Mouse (Mus musculus): ENCODE data around the gene Cept1.
"Not testable (repeated sequence)": the region's sequence is repeated elsewhere in the genome, so short reads cannot be mapped to it uniquely, and the experiment has no call there.

The Cept1 gene

DNA sequence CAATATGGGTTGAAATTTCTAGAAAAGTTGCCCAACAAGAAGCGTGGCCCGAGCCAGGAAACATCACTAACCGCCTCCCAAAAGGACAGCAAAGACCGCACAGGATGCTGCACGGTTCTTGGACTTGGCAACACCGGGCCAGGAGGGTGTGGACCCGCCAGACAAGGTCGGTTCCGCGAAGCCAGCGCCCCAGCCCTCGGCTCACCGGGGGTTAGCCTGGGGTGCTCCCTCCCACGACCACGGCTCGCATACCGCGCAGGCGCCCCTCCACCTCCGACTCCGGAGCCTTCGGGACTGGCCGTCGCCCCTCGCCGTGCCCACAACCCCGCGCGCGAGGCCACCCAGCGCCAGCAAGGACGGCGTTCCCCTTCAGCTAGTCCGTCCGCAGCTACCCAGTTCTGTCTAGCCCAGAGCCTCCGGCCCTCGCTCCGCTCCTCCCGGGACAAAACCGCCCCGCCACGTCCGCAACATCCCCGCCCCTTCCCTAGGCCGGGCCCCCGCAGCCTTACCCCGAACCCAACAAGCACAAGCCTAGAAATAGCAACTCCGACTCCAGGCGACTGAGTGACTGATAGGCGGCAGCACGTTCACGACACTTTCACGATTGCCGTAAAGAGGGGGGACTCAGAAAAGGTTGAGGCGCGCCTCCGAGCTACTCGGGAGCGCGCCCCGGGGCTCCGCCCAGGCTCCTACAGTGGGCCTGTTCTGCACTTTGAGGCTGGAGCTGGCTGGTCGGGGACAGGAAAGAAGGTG is at the start of gene Cept1, which contains the start of gene Dram2:
Gene Cept1 (minus strand): TSS at position 632 of the 753 bp plus-strand sequence.
Gene Dram2 (plus strand): TSS at position 628 of the 753 bp plus-strand sequence.
- DNase-seq (ENCODE audit: extremely low spot score, low spot score) = peak; percentile 91

DNA sequence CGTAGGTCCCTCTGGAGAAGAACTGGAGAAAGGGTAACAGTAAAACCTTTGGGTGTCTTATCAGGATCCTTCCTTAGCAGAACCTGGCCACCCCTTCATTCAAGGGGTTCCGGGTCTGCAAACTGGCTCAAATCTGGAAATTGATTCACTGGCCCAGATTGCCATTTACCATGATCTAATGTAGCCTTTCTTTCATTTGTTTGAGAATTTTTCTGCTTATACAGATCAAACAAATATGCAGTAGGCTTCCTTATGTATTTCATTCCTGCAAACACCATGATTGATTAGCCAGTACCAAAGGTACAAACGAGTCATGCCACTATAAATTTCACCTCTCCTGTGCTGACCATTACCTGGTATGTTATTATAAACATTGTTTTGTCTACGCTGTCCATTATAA is 46.0 kb upstream of the Cept1 start:
- DNase-seq (ENCODE audit: extremely low spot score, low spot score) = not testable (repeated sequence)

DNA sequence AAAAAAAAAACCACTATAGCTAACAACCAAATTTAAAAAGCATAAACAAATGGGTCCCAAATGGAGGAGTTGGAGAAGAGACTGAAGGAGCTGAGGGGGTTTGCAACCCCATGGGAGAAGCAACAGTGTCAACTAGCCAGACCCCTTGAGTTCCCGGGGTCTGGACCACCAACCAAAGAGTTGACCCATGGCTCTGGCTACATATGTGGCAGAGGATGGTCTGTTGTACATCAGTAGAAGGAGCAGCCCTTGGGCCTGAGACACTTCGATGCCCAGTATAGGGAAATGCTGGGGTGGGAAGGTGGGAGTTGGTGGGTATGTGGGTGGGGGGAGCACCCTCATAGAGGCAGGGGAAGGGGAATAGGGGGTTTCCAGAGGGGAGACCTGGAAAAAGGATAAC is 31.7 kb upstream of the Cept1 start:
- no peak for DNase-seq (ENCODE audit: extremely low spot score, low spot score)

DNA sequence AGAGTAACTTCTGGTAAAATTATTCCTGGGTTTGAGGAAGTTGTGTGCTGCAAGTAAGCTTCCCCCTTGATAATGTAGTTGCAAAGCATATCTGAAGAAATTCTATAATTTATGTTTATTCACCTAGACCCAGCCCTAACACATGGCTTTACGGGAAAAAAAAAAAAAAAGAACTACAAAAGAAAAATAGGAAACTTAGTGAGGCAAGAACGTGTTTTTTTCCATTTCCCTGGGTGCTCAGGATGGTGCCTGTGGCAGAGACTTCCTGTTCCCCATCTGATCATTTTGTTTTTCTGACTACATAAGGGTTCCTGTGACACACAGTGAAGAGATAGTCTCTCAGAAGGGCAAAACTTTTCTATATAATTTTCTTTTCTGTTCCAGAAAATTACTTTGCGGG is 25.6 kb upstream of the Cept1 start:
- no peak for DNase-seq (ENCODE audit: extremely low spot score, low spot score)

DNA sequence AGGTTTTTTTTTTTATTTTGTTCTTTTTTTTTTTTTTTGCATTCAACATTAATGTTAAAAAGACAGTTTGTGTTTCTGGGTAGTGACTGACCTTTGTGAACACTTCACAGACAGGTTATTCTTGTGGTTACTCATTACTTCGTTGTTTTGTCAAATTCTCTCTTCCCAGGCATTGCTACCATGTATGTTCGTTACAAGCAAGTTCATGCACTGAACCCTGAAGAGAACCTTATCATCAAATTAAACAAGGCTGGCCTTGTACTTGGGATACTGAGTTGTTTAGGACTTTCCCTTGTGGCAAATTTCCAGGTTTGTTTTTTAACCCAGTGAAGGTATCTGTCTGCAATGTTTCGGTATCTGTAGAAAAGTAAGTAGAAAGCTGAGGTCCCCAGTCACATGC is 18.3 kb upstream of the Cept1 start:
- DNase-seq (ENCODE audit: extremely low spot score, low spot score) = no peak

DNA sequence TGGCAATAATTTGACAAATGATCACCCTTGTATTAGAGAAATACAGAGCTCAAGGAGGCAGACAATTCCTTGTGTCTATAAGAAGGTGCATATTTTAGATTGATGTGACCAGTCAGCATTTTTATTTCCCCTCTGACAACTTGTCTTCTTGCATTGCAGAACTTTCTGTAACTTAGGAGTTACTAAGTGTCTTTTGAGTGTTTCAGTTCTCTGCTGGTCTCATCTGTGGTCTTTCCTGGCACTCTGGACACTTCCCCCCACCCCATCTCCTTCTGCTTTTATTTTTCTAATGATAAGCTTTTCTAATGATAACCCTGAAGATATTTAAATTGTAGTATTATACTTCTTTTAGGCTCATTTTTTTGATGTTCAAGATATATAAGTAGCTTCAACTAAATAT is 10.7 kb upstream of the Cept1 start:
- DNase-seq (ENCODE audit: extremely low spot score, low spot score) = no peak

DNA sequence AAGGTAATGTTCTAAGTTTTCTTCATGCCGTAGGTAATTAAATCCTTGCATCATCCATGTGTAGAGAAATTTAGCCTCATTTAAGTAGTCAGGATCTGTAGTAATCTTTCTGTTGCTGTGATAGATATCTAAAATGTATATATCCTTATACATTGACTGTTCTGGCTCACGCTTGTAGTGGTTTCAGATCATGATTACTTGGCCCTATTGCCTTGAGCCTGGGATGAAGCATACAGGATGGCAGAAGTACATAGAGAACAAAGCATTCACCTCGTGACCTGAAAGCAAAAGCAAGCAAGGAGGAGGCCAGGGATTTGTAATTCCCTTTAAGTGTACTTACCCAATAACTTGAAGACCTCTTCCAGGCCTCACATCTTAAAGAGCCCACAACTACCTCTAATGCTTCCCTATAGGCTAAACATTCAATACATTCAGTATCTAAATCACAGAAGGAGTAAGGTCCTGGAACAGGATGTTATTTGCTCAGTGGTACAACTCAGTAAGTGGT is 8.2 kb upstream of the Cept1 start:
- DNase-seq (ENCODE audit: extremely low spot score, low spot score) = no peak

DNA sequence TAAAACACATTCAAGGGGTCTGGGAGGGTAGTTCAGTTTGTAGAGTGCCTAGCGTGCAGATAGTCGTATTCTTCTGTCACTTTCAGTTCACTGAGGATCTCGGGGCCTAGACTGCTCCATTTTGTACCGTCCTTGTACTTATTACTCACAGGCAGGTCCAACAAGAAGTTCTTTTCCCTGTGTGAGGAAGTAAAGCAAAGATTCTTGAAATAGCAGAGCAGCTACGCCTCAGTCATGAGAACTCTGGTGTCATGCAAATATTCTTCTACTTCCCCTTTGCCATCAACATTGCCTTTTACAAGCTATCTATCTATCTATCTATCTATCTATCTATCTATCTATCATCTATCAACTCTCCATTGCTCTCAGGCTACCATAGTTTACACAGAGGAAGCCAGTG is 5.8 kb upstream of the Cept1 start:
- no peak for DNase-seq (ENCODE audit: extremely low spot score, low spot score)

DNA sequence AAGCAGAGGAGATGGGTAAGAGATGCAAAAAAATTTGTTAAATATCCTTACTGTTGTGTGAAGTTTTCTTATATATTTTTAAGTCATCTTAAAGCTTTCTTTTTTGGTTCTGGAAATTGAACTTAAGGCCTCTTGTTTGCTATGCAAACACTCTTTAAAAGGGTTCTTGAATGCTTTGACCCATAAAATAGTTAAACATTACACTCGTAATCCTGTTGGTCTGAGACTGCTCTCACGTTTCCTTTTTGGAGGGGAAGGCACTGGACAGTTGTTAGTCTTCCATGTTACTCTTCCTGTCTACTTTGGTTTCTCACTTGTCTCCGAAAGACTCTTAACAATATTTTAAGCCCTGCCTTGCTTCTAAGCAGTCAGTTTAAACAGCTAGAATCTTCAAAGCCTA is 1.4 kb upstream of the Cept1 start:
- no peak for DNase-seq (ENCODE audit: extremely low spot score, low spot score)

DNA sequence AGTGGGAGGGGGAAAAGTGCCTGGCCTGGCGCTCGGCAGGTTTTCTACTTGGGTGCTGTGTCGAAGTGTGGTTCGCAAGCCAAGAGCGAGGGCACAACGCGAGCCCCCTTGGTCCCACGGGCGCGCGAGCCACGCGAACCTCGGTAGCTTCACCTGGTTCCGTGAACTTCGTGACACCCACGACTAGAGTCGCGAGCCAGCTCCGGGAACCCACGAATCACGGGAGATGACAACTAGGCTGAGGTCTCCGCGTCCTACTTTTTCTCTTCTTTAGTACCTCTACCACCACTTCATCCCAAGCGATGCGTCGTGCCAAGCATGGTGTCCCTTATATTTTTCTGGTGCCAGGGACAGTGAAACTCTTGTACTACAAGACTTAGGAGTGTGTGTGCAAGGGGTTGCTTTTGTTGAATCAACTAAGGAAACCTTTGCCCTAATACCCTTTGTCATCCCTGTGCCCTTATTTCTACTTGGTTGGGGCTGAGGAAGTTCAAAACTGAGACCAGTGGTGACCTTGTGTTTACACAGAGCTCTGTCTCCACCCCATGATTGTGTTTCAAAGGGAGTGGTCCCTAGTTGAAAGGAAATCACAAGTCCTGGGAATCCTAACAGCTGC is 430 bp upstream of the Cept1 start:
- no peak for DNase-seq (ENCODE audit: extremely low spot score, low spot score)

DNA sequence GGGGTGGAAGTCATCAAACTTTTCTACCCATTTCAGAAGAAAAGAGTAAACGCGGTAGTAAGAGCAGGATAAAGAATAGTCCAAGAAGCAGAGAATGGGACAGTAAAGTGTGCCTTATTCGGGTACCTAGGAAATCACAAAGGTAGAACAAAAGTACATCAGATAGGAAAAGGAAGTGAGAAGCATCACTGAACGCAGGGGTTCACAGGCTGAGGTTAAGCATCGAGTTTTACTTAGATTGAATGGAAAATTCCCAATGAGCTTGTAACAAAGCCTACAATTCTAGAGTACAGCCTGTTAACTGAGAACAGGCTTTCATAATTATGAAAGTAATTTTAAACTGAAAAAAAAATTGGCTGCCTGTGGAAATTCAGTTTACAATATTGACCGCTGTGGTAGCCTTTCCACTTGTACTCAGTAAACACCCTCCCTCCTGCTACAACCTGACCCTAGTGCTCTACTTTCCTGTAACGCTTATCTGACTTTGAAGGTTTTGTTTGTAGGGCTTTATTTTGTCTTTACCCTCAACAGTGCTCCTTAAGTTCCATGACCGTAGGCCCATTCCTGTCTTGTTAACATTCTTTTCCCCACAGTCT is 2.8 kb downstream of the Cept1 start:
- no peak for DNase-seq (ENCODE audit: extremely low spot score, low spot score)

DNA sequence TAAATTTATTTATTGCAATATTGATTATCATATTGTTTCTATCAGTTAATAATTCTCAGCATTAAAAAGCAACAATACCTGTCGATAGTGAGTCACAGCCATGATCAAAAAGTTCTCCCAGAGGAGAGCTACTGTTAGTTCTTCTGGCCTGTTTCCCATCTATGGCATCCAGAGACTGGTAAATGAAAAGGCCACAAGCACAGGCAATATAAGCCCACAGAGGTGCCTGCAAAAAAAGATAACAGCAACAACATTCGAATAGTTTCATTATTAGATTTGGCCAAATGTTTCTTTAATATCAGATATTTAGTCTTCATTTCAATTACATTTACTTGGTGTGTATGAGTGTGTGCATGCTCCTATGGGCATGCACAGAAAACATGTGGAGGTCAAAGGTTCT is 14.3 kb downstream of the Cept1 start:
- DNase-seq (ENCODE audit: extremely low spot score, low spot score) = no peak

DNA sequence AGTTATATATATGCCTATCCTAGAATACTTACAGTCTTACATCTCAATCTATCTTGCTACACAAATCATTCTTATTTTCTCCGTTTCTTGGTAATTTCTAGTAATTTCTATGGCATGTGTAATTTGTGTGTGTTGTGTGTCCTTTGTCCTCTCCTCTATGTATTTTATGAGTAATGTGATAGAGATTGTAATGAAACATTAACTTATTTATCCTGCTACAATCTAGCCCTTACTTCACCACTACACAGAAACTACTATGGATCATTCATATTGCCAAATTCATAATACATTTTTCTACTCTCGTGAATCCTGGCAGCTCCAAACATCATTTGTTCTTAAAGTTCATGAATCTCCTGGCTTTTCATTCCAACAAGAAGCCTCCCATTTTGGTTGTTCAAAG is 19.6 kb downstream of the Cept1 start:
- DNase-seq (ENCODE audit: extremely low spot score, low spot score) = no peak

DNA sequence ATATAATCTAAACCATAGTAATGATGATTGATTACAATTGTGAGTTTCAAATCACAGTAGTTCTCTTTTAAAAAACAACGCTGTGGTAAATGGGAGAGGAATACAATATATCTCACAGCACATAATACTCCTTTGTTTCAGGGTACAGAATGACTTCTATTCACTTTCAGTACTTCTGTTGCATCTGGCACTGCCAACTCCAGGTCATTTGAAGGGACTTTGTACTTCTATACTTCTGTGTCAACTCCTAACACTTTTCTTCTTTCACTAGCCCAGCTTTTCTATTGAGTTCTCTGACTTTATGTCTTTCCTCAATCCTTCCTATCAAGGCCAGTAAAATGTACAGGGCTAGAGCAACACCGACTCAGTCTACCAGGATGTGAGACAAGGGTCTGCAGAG is 21.2 kb downstream of the Cept1 start:
- DNase-seq (ENCODE audit: extremely low spot score, low spot score) = no peak

DNA sequence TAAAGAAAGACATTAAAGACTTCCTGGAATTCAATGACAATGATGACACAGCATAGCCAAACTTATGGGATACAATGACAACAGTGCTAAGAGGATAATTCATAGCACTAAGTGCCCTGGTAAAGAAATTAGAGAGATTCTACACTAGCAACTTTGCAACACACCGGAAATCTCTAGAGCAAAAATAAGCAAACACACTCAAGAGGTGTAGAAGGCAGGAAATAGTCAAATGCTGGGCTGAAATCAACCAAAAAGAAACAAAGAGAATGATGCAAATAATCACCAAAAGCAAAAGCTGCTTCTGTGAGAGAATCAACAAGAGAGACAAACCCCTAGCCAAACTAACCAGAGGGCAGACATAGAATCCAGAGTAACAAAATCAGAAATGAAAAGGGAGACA is 24.9 kb downstream of the Cept1 start:
- DNase-seq (ENCODE audit: extremely low spot score, low spot score) = no peak

DNA sequence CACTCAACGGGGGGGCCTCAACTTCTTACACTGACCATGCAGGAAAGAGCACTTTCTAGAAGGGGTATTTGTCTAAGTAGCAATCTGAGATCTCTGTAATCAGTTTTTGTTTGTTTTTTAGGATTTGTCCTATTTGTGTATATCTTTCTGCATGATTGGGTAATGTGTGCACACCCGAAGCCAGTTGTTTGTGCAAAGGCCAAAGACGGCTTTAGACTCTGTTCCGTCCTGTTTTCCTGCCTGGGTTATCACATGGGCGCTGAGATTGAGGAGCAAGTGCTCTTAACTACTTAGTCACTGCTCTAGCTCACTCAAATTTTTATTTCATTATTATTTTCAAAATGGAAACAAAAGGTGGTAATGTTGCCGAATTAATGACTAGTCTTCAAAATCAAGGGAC is 32.6 kb downstream of the Cept1 start:
- DNase-seq (ENCODE audit: extremely low spot score, low spot score) = no peak

DNA sequence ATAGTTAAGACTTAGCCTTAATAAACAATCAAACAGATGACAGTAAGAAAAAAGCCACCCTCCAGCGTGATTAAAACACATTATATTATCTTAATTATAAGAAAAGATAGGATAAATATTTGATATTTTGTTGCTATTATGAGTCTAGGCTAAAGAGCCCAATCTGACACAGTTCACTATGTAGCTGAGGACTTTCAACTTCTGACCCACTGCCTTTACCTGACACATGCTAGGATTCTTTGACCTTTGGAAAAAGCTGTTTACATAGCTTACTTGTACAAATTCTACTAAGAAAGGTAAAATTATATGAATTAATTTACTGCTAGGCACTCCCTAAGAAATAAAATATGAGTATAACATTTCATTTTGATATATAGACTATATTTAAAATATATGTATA is 36.9 kb downstream of the Cept1 start:
- no peak for DNase-seq (ENCODE audit: extremely low spot score, low spot score)

DNA sequence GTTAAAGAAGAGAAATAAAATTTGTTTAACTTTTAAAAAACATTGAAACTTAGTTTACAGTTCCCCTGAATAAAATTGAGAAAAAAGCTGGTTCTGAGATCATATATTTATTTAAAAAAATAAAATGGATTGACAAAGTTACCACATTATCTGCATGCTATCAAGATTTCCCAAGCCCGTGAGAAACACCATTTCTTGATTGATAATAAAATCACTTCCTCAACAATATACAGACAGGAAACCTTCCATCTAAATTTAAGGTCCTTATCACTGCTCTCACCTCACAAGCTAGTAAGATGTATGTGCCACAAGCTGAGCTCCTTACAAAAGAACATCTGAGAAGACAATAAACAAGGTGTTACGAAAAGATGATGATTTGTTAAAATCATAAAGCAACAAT is 44.7 kb downstream of the Cept1 start:
- no peak for DNase-seq (ENCODE audit: extremely low spot score, low spot score)

DNA sequence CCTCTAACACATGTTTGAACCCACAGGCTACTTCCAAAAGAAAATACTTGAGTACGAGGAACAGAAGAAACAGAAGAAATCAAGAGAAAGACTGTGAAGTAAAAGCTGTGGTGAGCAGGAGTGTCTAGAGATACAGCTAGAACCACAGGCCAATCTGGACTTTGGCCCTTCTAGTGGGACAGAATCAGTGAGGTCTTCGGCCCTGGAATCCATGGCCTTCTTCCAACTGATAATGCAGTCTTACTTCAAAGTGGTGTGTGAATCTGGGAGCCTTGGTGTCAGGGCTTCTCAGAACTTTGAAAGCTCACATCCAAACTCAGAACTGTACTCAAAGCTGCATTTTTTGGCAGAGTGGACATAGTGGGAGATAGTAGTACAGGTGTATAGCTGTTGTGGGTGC is 47.1 kb downstream of the Cept1 start:
- DNase-seq (ENCODE audit: extremely low spot score, low spot score) = no peak

DNA sequence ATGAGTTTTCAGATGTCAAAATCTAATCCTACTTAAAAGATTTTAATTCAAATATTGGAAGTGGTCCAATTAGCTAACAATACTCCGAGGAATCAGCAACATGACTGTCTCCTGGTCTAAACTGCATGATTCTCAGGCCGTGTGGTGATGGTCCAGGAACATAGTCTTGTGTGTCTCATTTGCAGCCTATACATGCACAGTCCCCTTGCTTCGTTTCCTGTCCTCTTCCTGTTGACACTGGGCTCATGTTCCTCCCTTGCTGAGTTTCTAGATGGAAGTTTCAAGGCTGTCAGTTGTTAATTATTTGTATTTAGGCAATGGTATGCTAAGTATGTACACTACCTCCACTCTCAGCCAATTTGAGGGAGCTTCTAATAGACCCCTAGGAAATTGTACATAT is 50.6 kb downstream of the Cept1 start:
- DNase-seq (ENCODE audit: extremely low spot score, low spot score) = no peak

DNA sequence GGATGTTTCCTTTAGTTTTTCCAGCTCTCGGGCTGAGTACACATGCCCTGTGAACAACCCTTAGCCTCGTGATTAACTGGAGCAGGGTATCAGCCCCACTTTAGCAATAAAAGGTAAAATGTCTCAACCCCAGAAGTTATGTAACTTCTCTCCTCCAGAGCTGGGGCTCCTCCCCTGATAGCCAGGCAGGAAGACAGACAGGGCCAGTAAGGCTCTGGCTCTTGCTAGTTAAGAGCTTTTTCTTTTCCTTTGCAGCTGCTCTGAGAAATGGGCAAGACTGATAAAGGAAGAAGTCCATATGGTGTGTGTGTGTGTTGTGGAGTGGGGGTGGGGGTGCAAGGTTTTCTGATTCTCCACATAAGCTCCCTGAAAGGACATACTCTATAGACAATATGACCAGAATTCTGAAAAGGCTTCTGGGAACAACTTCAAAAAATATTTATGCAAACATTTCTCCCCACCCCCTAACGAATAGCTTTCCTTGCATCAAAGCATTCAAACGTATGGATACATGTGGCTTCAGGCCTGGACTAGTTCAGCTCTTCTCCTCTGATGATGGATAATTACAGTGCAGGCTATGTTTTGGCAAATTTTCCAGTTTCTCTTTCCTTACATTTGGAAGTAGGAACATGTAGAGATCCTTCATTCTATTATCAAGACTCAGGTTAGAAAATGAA is 51.4 kb downstream of the Cept1 start:
- no peak for DNase-seq (ENCODE audit: extremely low spot score, low spot score)
